Mouse (Mus musculus) CH12.LX (cell line): ENCODE results near the gene B3gnt7.

Source experiments
- BHLHE40 ChIP-seq: IDR thresholded peaks from 2 replicates; pipeline ENCODE4 v1.6.1; 2011; ENCODE audit warnings: mild to moderate bottlenecking, low read depth, low read length, improper control_type of control experiment
- CTCF ChIP-seq, 2 experiments: IDR thresholded peaks in 1 of 2; conservative IDR thresholded peaks in 1 of 2; 2 replicates each; pipeline ENCODE4 v1.5.1; 2011 to 2012; ENCODE audit warnings: low read depth in 2 of 2, low read length in 2 of 2, improper control_type of control experiment in 1 of 2, inconsistent platforms in 1 of 2, mild to moderate bottlenecking in 1 of 2, moderate library complexity in 1 of 2
- HCFC1 ChIP-seq: IDR thresholded peaks from 2 replicates; pipeline ENCODE4 v1.6.1; 2012; ENCODE audit warnings: low read depth, mild to moderate bottlenecking, inconsistent platforms, low read length, improper control_type of control experiment
- MAFK ChIP-seq: IDR thresholded peaks from 2 replicates; pipeline ENCODE4 v1.6.1; 2011; ENCODE audit warnings: low read length, improper control_type of control experiment; ENCODE audit not compliant: insufficient replicate concordance
- MXI1 ChIP-seq: IDR thresholded peaks from 2 replicates; pipeline ENCODE4 v1.6.1; 2011; ENCODE audit warnings: mild to moderate bottlenecking, low read depth, low read length, improper control_type of control experiment
- NRF1 ChIP-seq: IDR thresholded peaks from 2 replicates; pipeline ENCODE4 v1.6.1; 2014; ENCODE audit warnings: low read depth, mild to moderate bottlenecking, inconsistent platforms, low read length, improper control_type of control experiment, moderate library complexity
- POLR2A ChIP-seq: IDR thresholded peaks from 2 replicates; pipeline ENCODE4 v1.6.1; 2011; ENCODE audit warnings: low read depth, mild to moderate bottlenecking, improper control_type of control experiment, low read length
- USF1 ChIP-seq: IDR thresholded peaks from 2 replicates; pipeline ENCODE4 v1.6.1; 2014; ENCODE audit warnings: low read depth, mild to moderate bottlenecking, inconsistent platforms, low read length, improper control_type of control experiment
- USF2 ChIP-seq: conservative IDR thresholded peaks from 2 replicates; pipeline ENCODE4 v1.6.1; 2011; ENCODE audit warnings: low read depth, low read length, improper control_type of control experiment

DNA sequence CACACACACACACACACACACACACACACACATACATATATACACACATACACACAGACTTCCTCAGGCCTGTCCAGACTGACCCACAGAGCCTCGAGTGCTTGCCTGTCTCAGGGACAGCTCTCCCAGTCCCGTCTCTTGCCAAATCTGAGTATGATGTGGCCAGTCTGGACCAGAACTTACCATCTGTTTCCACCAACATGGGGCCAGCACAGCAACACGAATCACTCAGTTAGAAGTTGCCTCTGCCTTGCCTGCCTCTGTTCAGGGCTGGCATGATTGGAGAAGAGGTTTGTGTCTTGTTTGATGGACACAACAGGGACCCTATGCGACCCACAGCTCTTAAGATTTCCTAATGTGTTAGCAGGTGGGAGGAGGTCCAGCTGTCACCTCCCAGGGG is 46.3 kb upstream of the B3gnt7 start:
- no peak for TF ChIP-seq BHLHE40
- no peak for TF ChIP-seq POLR2A
- TF ChIP-seq CTCF (conservative IDR thresholded peaks at IDR 0.05 in 1 of 2, IDR thresholded peaks at IDR 0.05 in 1 of 2; ENCODE audit: low read depth in 2 of 2, low read length in 2 of 2) = no peak
- TF ChIP-seq NRF1 = no peak
- TF ChIP-seq MAFK = no peak
- TF ChIP-seq MXI1 = no peak
- TF ChIP-seq USF2 = no peak
- no peak for TF ChIP-seq HCFC1
- TF ChIP-seq USF1 = no peak
